Mouse (Mus musculus) heart, adult 2 months (tissue): ENCODE data around the gene Sema3b. TPM values are rescaled to one million over a fixed set of nuclear protein-coding genes. Genes with fewer than 3 reads are reported as not detected.

ENCODE experiments used
- DNase-seq, 2 experiments: peaks; one replicate each; pipeline ENCODE4 v3.0.0; 2021
- H3K27ac ChIP-seq: fragments of 200-600 bp; 2 replicates; pipeline ENCODE4 v1.8.1; 2022
- H3K27me3 ChIP-seq: fragments of 200-500 bp; 2 replicates; pipeline ENCODE4 v1.6.1; 2012; ENCODE audit warnings: mild to moderate bottlenecking, low read length, inconsistent platforms, mixed read lengths; ENCODE audit not compliant: control insufficient read depth, insufficient read depth
- H3K36me3 ChIP-seq: fragments of 200-500 bp; 2 replicates; pipeline ENCODE4 v1.6.1; 2012; ENCODE audit warnings: low read length, inconsistent platforms; ENCODE audit not compliant: control insufficient read depth, insufficient read depth
- H3K4me1 ChIP-seq: fragments of 200-500 bp; 2 replicates; pipeline ENCODE4 v1.6.1; 2011; ENCODE audit warnings: low read length; ENCODE audit not compliant: control insufficient read depth, insufficient read depth
- H3K4me3 ChIP-seq: fragments of 200-600 bp; 2 replicates; pipeline ENCODE4 v1.8.1; 2022
- H3K79me2 ChIP-seq: fragments of 200-500 bp; replicated peaks from 2 replicates; pipeline ENCODE4 v1.6.1; 2012; ENCODE audit warnings: mild to moderate bottlenecking, inconsistent platforms, low read length, moderate library complexity, mixed read lengths; ENCODE audit not compliant: control insufficient read depth, insufficient read depth
- H3K9ac ChIP-seq: fragments of 200-500 bp; 2 replicates; pipeline ENCODE4 v1.6.1; 2012; ENCODE audit warnings: low read depth, mild to moderate bottlenecking, control low read depth, inconsistent platforms, low read length, mixed read lengths
- CTCF ChIP-seq: fragments of 200-600 bp; IDR thresholded peaks from 2 replicates; pipeline ENCODE4 v1.8.1; 2022; ENCODE audit warnings: antibody characterized with exemption, mild to moderate bottlenecking, moderate library complexity
- EP300 ChIP-seq: fragments of 200-500 bp; IDR thresholded peaks from 2 replicates; pipeline ENCODE4 v1.6.1; 2011; ENCODE audit warnings: low read depth, low read length, control low read depth; ENCODE audit not compliant: insufficient read depth
- POLR2A ChIP-seq: fragments of 200-500 bp; IDR thresholded peaks from 2 replicates; pipeline ENCODE4 v1.6.1; 2011; ENCODE audit warnings: mild to moderate bottlenecking, low read depth, low read length, control low read depth; ENCODE audit not compliant: insufficient read depth
- WGBS: fragments of 180-500 bp; shearing (Covaris S2); methylation state at CpG from one replicate; pipeline ENCODE4 v1.1.7; 2018; 5-methylcytosine and 5-hydroxymethylcytosine counted together
- intact Hi-C: fragments of 180-260 bp; cut with DNase I; formaldehyde crosslinking; loops from one replicate; pipeline ENCODE4 v1.15.1; 2025
- polyA plus RNA-seq: library from polyadenylated mRNA; depleted of rRNA; stranded (reverse); fragments of >200 nt; gene quantifications from 2 replicates; pipeline ENCODE4 v1.2.3, GENCODE M21; 2012
- total RNA-seq, 2 experiments: library from RNA; stranded (reverse); gene quantifications; 2 replicates each; pipeline ENCODE4 v1.2.3; 2021

Gene Sema3b
- total and polyA plus RNA-seq, 3 experiments = 19.9 to 33.7 (median 24.2) TPM

- no peak for DNase-seq
- Histone ChIP-seq H3K27ac (no peak overlapping the region), H3K4me1 (peaks cover 34% of the 10 kb centered on the region), H3K27me3 (no peaks in the 10 kb centered on the region), H3K4me3 (no peak overlapping the region), H3K9ac (no peak overlapping the region), H3K36me3 (peaks cover 10% of the 10 kb centered on the region), H3K79me2 (no peaks in the 10 kb centered on the region)
- intact Hi-C loops = no loop called here
- no peak for TF ChIP-seq EP300
- no peak for TF ChIP-seq POLR2A
- TF ChIP-seq CTCF = no peak
- WGBS = 45% methylated on average over 4 of the region's 4 CpGs
Observed at GRCm38 (mm10) chr9:107615035-107615434, 6.0 kb upstream of the Sema3b start.

GRCm38 (mm10) chr9:107612945-107613569 lies 4.0 kb upstream of the Sema3b start:
- peak overlapping the region; percentile 98 for H3K27ac ChIP-seq
- DNase-seq = no peak
- no peaks in the 10 kb centered on the region for H3K79me2 ChIP-seq
- intact Hi-C loops = loop anchor here (1.0 kb wide), 1 partner anchor 20 kb away; no protein-coding TSS in a partner anchor
- H3K4me1 ChIP-seq = peaks cover 18% of the 10 kb centered on the region
- peak overlapping the region; percentile 37 for H3K4me3 ChIP-seq
- no peaks in the 10 kb centered on the region for H3K27me3 ChIP-seq
- WGBS = 5% methylated on average over 12 of the region's 12 CpGs
- H3K36me3 ChIP-seq = peaks cover 3% of the 10 kb centered on the region
- TF ChIP-seq CTCF (peak; percentile 34), EP300 (peak; percentile 5; the same call in 1 of the 2 replicates), POLR2A (0 out of 2 replicates have a peak, but pooled peaks have one; percentile 4)
- peak overlapping the region; percentile 37 for H3K9ac ChIP-seq

- H3K79me2 ChIP-seq = no peaks in the 10 kb centered on the region
- no peaks in the 10 kb centered on the region for H3K27me3 ChIP-seq
- TF ChIP-seq EP300 (peak; percentile 84), POLR2A (peak; percentile 78; the same call in 1 of the 2 replicates), CTCF (peak; percentile 81)
- no peaks in the 10 kb centered on the region for H3K36me3 ChIP-seq
- peak overlapping the region; percentile 69 for H3K9ac ChIP-seq
- H3K27ac ChIP-seq = peak overlapping the region; percentile 98
- WGBS = 3% methylated on average over 48 of the region's 48 CpGs
- intact Hi-C loops = loop anchor here (1.0 kb wide), 1 partner anchor 21 kb away; no protein-coding TSS in a partner anchor
- DNase-seq = peak; percentile 99 to 100
- peak overlapping the region; percentile 52 for H3K4me3 ChIP-seq
- H3K4me1 ChIP-seq = peaks cover 13% of the 10 kb centered on the region
Observed at GRCm38 (mm10) chr9:107612191-107612944, 3.3 kb upstream of the Sema3b start.

- peak overlapping the region; percentile 69 for H3K9ac ChIP-seq
- H3K4me3 ChIP-seq = peak overlapping the region; percentile 52; the same call in 1 of the 2 replicates
- no peak for TF ChIP-seq EP300
- TF ChIP-seq POLR2A = no peak
- WGBS = 33% methylated on average over 6 of the region's 6 CpGs
- intact Hi-C loops = loop anchor here (1.0 kb wide), 1 partner anchor 22 kb away; no protein-coding TSS in a partner anchor
- peak overlapping the region; percentile 98 for H3K27ac ChIP-seq
- H3K79me2 ChIP-seq = no peaks in the 10 kb centered on the region
- peaks cover 13% of the 10 kb centered on the region for H3K4me1 ChIP-seq
- H3K27me3 ChIP-seq = no peaks in the 10 kb centered on the region
- DNase-seq = peak in 1 of 2 experiments; percentile 76
- no peaks in the 10 kb centered on the region for H3K36me3 ChIP-seq
Observed at GRCm38 (mm10) chr9:107611456-107612190, 2.6 kb upstream of the Sema3b start.

- H3K4me1 ChIP-seq = peaks cover 13% of the 10 kb centered on the region
- no peak overlapping the region for H3K9ac ChIP-seq
Observed at GRCm38 (mm10) chr9:107609433-107609830, 403 bp upstream of the Sema3b start.

More at GRCm38 (mm10) chr9:107609433-107609830, 403 bp upstream of the Sema3b start:
- Histone ChIP-seq H3K27me3 (no peaks in the 10 kb centered on the region), H3K27ac (no peak overlapping the region), H3K36me3 (no peaks in the 10 kb centered on the region), H3K79me2 (no peaks in the 10 kb centered on the region), H3K4me3 (no peak overlapping the region)
- intact Hi-C loops = no loop called here
- no peak for TF ChIP-seq POLR2A
- no peak for TF ChIP-seq CTCF
- no peak for TF ChIP-seq EP300
- DNase-seq = no peak
- WGBS = 74% methylated on average over 4 of the region's 4 CpGs
